Mouse (Mus musculus): ENCODE measurements around the gene Ankrd27.
"Not testable (repeated sequence)": the region's sequence is repeated elsewhere in the genome, so short reads cannot be mapped to it uniquely, and the experiment has no call there.

Gene Ankrd27

GRCm38 (mm10) chr7:35586055-35586905 lies at the start of gene Ankrd27:
TSS of gene Ankrd27 (plus strand) at chr7:35586244.
- peak; percentile 99 for DNase-seq

- no peak for DNase-seq
Measured at GRCm38 (mm10) chr7:35537562-35537961, 48.5 kb upstream of the Ankrd27 start, which contains the start of gene Tdrd12. TSS of gene Tdrd12 (minus strand) at chr7:35537745.

- peak; percentile 87 for DNase-seq
Measured at GRCm38 (mm10) chr7:35545881-35546280, 40.2 kb upstream of the Ankrd27 start.

- peak; percentile 66 for DNase-seq
Measured at GRCm38 (mm10) chr7:35553751-35554604, 32.1 kb upstream of the Ankrd27 start.

GRCm38 (mm10) chr7:35554605-35555175 lies 31.4 kb upstream of the Ankrd27 start:
- no peak for DNase-seq

GRCm38 (mm10) chr7:35555224-35556204 lies 30.5 kb upstream of the Ankrd27 start:
- peak; percentile 97 for DNase-seq

- no peak for DNase-seq
Measured at GRCm38 (mm10) chr7:35556205-35556603, 29.8 kb upstream of the Ankrd27 start, which contains the start of gene Nudt19. TSS of gene Nudt19 (minus strand) at chr7:35556304.

GRCm38 (mm10) chr7:35556905-35557304 lies 29.1 kb upstream of the Ankrd27 start:
- DNase-seq, result peak; percentile 22

- DNase-seq, result peak; percentile 83
Measured at GRCm38 (mm10) chr7:35557577-35557976, 28.5 kb upstream of the Ankrd27 start.

- DNase-seq, result no peak
Measured at GRCm38 (mm10) chr7:35558681-35559080, 27.4 kb upstream of the Ankrd27 start.

GRCm38 (mm10) chr7:35559838-35560237 lies 26.2 kb upstream of the Ankrd27 start:
- no peak for DNase-seq

- DNase-seq, result no peak
Measured at GRCm38 (mm10) chr7:35563071-35563470, 23.0 kb upstream of the Ankrd27 start.

GRCm38 (mm10) chr7:35564067-35564865 lies 21.8 kb upstream of the Ankrd27 start:
- DNase-seq, result peak; percentile 65

- DNase-seq, result not testable (repeated sequence)
Measured at GRCm38 (mm10) chr7:35564872-35565271, 21.2 kb upstream of the Ankrd27 start.

- DNase-seq, result peak; percentile 81
Measured at GRCm38 (mm10) chr7:35565965-35566364, 20.1 kb upstream of the Ankrd27 start.

- not testable (repeated sequence) for DNase-seq
Measured at GRCm38 (mm10) chr7:35569724-35570123, 16.3 kb upstream of the Ankrd27 start.

GRCm38 (mm10) chr7:35570883-35571282 lies 15.2 kb upstream of the Ankrd27 start:
- not testable (repeated sequence) for DNase-seq

GRCm38 (mm10) chr7:35579849-35580248 lies 6.2 kb upstream of the Ankrd27 start:
- DNase-seq, result peak; percentile 64

GRCm38 (mm10) chr7:35582719-35583118 lies 3.3 kb upstream of the Ankrd27 start:
- DNase-seq, result no peak

GRCm38 (mm10) chr7:35583476-35584025 lies 2.5 kb upstream of the Ankrd27 start:
- DNase-seq, result no peak
